Mouse (Mus musculus) heart, adult 2 months (tissue): ENCODE data around the gene Hs3st4. TPM values are rescaled to one million over a fixed set of nuclear protein-coding genes. Genes with fewer than 3 reads are reported as not detected.
A peak's percentile ranks its signal among the peaks of the same experiment; 100 is the strongest.

Experiments
- DNase-seq, 2 experiments: peaks; one replicate each; pipeline ENCODE4 v3.0.0; 2021
- H3K27ac ChIP-seq: fragments of 200-600 bp; 2 replicates; pipeline ENCODE4 v1.8.1; 2022
- H3K27me3 ChIP-seq: fragments of 200-500 bp; 2 replicates; pipeline ENCODE4 v1.6.1; 2012; ENCODE audit warnings: mild to moderate bottlenecking, low read length, inconsistent platforms, mixed read lengths; ENCODE audit not compliant: control insufficient read depth, insufficient read depth
- H3K36me3 ChIP-seq: fragments of 200-500 bp; 2 replicates; pipeline ENCODE4 v1.6.1; 2012; ENCODE audit warnings: low read length, inconsistent platforms; ENCODE audit not compliant: control insufficient read depth, insufficient read depth
- H3K4me1 ChIP-seq: fragments of 200-500 bp; 2 replicates; pipeline ENCODE4 v1.6.1; 2011; ENCODE audit warnings: low read length; ENCODE audit not compliant: control insufficient read depth, insufficient read depth
- H3K4me3 ChIP-seq: fragments of 200-600 bp; 2 replicates; pipeline ENCODE4 v1.8.1; 2022
- H3K79me2 ChIP-seq: fragments of 200-500 bp; replicated peaks from 2 replicates; pipeline ENCODE4 v1.6.1; 2012; ENCODE audit warnings: mild to moderate bottlenecking, inconsistent platforms, low read length, moderate library complexity, mixed read lengths; ENCODE audit not compliant: control insufficient read depth, insufficient read depth
- H3K9ac ChIP-seq: fragments of 200-500 bp; 2 replicates; pipeline ENCODE4 v1.6.1; 2012; ENCODE audit warnings: low read depth, mild to moderate bottlenecking, control low read depth, inconsistent platforms, low read length, mixed read lengths
- CTCF ChIP-seq: fragments of 200-600 bp; IDR thresholded peaks from 2 replicates; pipeline ENCODE4 v1.8.1; 2022; ENCODE audit warnings: antibody characterized with exemption, mild to moderate bottlenecking, moderate library complexity
- EP300 ChIP-seq: fragments of 200-500 bp; IDR thresholded peaks from 2 replicates; pipeline ENCODE4 v1.6.1; 2011; ENCODE audit warnings: low read depth, low read length, control low read depth; ENCODE audit not compliant: insufficient read depth
- POLR2A ChIP-seq: fragments of 200-500 bp; IDR thresholded peaks from 2 replicates; pipeline ENCODE4 v1.6.1; 2011; ENCODE audit warnings: mild to moderate bottlenecking, low read depth, low read length, control low read depth; ENCODE audit not compliant: insufficient read depth
- WGBS: fragments of 180-500 bp; shearing (Covaris S2); methylation state at CpG from one replicate; pipeline ENCODE4 v1.1.7; 2018; 5-methylcytosine and 5-hydroxymethylcytosine counted together
- intact Hi-C: fragments of 180-260 bp; cut with DNase I; formaldehyde crosslinking; loops from one replicate; pipeline ENCODE4 v1.15.1; 2025
- polyA plus RNA-seq: library from polyadenylated mRNA; depleted of rRNA; stranded (reverse); fragments of >200 nt; gene quantifications from 2 replicates; pipeline ENCODE4 v1.2.3, GENCODE M21; 2012
- total RNA-seq, 2 experiments: library from RNA; stranded (reverse); gene quantifications; 2 replicates each; pipeline ENCODE4 v1.2.3; 2021

The Hs3st4 gene
- total and polyA plus RNA-seq, 3 experiments: 0.06 to 0.13 TPM; not detected in 1

DNA sequence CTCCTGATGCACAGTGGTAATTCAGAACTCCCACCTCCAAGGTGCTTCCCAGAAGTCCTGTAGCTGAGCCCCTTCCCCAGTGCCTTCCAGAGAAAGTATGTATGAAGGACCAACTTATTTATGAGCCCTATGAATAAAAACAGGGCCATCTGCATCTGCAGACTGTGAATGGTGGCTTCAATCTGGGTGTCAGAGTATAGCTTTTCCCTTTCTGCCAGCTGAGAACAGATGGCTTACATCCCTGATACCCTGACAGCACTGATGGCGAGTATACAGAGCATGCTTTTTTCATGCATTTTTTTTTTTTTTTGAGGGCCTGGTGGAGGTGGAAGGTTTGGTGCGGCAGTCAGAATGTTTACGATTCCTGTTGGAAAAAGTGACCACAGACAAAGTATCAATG lies 375.4 kb downstream of the Hs3st4 start:
- Histone ChIP-seq H3K4me1 (no peaks in the 10 kb centered on the region), H3K36me3 (no peaks in the 10 kb centered on the region), H3K4me3 (no peak overlapping the region), H3K9ac (no peak overlapping the region), H3K27me3 (no peaks in the 10 kb centered on the region), H3K27ac (no peak overlapping the region), H3K79me2 (no peaks in the 10 kb centered on the region)
- TF ChIP-seq POLR2A: no peak
- TF ChIP-seq EP300: no peak
- no peak for TF ChIP-seq CTCF
- DNase-seq: no peak
- intact Hi-C loops: no loop called here
- WGBS: 45% methylated on average over 3 of the region's 3 CpGs

DNA sequence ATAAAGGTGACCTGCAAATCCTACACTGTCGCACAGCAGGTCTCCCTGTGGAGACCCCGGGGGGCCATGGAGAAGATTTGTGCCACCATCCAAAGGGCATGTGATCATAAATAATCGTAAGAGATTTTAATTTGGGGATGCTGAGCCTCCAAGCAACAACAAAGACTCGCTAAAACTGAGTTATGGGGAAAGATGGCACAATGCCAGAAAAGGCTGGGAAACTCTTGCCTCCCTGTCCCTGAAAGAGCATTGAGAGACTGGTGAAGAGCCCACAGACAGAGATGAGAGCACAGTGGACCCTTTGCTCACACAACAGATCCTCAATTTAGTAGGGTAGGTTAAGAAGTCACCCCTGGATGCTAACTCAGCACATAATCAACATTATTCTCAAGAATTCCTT lies 377.2 kb downstream of the Hs3st4 start:
- no peaks in the 10 kb centered on the region for H3K36me3 ChIP-seq
- 70% methylated on average over 4 of the region's 4 CpGs for WGBS
- DNase-seq: no peak
- TF ChIP-seq EP300 (no peak), CTCF (no peak), POLR2A (no peak)
- H3K4me3 ChIP-seq: no peak overlapping the region
- no peaks in the 10 kb centered on the region for H3K79me2 ChIP-seq
- no peak overlapping the region for H3K27ac ChIP-seq
- no peak overlapping the region for H3K9ac ChIP-seq
- intact Hi-C loops: no loop called here
- H3K4me1 ChIP-seq: no peaks in the 10 kb centered on the region
- H3K27me3 ChIP-seq: no peaks in the 10 kb centered on the region

GRCm38 (mm10) chr7:124372297-124372696 lies 389.6 kb downstream of the Hs3st4 start:
- DNase-seq: no peak
- no peak overlapping the region for H3K9ac ChIP-seq
- intact Hi-C loops: no loop called here
- no peaks in the 10 kb centered on the region for H3K4me1 ChIP-seq
- no peak overlapping the region for H3K27ac ChIP-seq
- no peaks in the 10 kb centered on the region for H3K27me3 ChIP-seq
- H3K79me2 ChIP-seq: no peaks in the 10 kb centered on the region
- H3K36me3 ChIP-seq: no peaks in the 10 kb centered on the region
- H3K4me3 ChIP-seq: no peak overlapping the region
- WGBS: 61% methylated on average over 1 of the region's 1 CpGs
- no peak for TF ChIP-seq EP300
- no peak for TF ChIP-seq POLR2A
- TF ChIP-seq CTCF: no peak

GRCm38 (mm10) chr7:124372697-124373096 lies 390.0 kb downstream of the Hs3st4 start:
- Histone ChIP-seq H3K9ac (no peak overlapping the region), H3K4me1 (no peaks in the 10 kb centered on the region)
- intact Hi-C loops: no loop called here

GRCm38 (mm10) chr7:124383489-124383888 lies 400.8 kb downstream of the Hs3st4 start:
- H3K27ac ChIP-seq: no peak overlapping the region
- no peaks in the 10 kb centered on the region for H3K36me3 ChIP-seq
- no peaks in the 10 kb centered on the region for H3K27me3 ChIP-seq
- no peak overlapping the region for H3K9ac ChIP-seq
- H3K79me2 ChIP-seq: no peaks in the 10 kb centered on the region
- peak; percentile 57 for TF ChIP-seq CTCF
- TF ChIP-seq POLR2A: no peak
- no peak for TF ChIP-seq EP300
- intact Hi-C loops: loop anchor here (5.0 kb wide), 2 partner anchors 799 to 1009 kb away; no protein-coding TSS in a partner anchor
- DNase-seq: no peak
- no peak overlapping the region for H3K4me3 ChIP-seq
- 36% methylated on average over 4 of the region's 4 CpGs for WGBS
- no peaks in the 10 kb centered on the region for H3K4me1 ChIP-seq

More at GRCm38 (mm10) chr7:124372697-124373096, 390.0 kb downstream of the Hs3st4 start:
- TF ChIP-seq EP300 (no peak), CTCF (no peak), POLR2A (no peak)
- 88% methylated on average over 2 of the region's 2 CpGs for WGBS
- H3K27me3 ChIP-seq: no peaks in the 10 kb centered on the region
- H3K27ac ChIP-seq: no peak overlapping the region
- no peaks in the 10 kb centered on the region for H3K36me3 ChIP-seq
- no peak overlapping the region for H3K4me3 ChIP-seq
- no peaks in the 10 kb centered on the region for H3K79me2 ChIP-seq
- no peak for DNase-seq

- no peaks in the 10 kb centered on the region for H3K36me3 ChIP-seq
- H3K27ac ChIP-seq: no peak overlapping the region
- H3K4me1 ChIP-seq: no peaks in the 10 kb centered on the region
- intact Hi-C loops: no loop called here
- no peaks in the 10 kb centered on the region for H3K79me2 ChIP-seq
- no peak overlapping the region for H3K4me3 ChIP-seq
- DNase-seq: no peak
- TF ChIP-seq CTCF: no peak
- no peak for TF ChIP-seq EP300
- no peak for TF ChIP-seq POLR2A
- no peak overlapping the region for H3K9ac ChIP-seq
- no peaks in the 10 kb centered on the region for H3K27me3 ChIP-seq
Observed at GRCm38 (mm10) chr7:124399184-124399583, 416.5 kb downstream of the Hs3st4 start.

DNA sequence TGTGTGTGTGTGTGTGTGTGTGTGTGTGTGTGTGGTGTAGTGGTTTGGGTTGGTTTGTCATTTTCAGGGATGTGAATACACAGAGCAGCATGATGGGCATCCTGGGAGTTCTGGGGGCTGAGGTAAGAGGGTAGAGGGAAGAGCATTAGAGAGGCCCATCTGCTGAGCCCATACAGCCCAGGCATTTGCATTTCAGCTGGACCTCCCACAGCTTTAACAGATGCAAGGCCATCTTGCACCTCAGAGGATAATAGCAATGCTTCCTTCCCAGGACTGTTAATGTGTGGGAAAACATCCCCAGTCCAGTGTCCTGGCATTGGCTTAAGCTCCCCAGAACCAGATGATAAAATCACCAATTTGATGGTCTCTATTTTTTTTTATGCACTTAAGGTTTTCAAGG lies 444.3 kb downstream of the Hs3st4 start:
- TF ChIP-seq EP300 (no peak), POLR2A (no peak)
- Histone ChIP-seq H3K27me3 (no peaks in the 10 kb centered on the region), H3K9ac (no peak overlapping the region), H3K36me3 (no peaks in the 10 kb centered on the region), H3K79me2 (no peaks in the 10 kb centered on the region), H3K4me3 (no peak overlapping the region), H3K4me1 (no peaks in the 10 kb centered on the region), H3K27ac (no peak overlapping the region)
- intact Hi-C loops: no loop called here
- no peak for DNase-seq
